ENCODE assay signal across 8 mouse cellular contexts in the genomic region with DNA sequence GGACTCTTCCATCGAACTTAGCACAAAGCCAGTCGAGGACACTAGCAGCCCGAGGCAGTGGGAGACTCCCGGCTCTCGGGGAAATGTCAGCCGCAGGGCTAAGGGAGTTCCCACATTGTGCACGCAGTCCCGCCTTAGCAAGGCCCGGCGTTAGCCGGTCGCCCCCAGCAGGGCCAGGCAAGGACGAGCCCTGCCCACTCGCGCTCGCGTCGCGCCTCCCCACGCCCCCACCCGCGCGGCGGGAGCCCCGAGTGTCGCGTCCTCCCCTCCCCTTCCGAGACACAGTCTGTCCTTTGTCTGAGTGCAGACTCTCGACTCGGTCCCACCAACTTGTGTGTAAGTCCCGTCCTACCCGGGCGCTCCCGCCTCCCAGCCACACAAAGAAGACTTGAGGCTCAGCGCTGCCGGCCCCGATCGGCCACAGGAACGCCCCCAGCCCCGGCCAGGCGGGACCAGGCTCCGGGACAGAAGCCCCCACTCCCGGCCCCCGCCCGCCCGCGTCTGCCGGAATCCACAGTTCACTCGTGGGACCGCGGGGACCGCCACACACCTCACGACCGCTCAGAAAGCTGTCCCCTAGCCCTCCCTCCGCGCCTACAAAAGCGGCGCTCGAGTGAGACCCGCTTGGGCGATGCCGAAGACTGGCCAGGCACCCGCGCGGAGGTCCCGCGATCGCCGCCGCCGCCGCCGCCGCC. TPM values are rescaled to one million over a fixed set of nuclear protein-coding genes. Genes with fewer than 3 reads are reported as not detected.
DNase-seq lines count a peak whose midpoint lies in the region; ATAC-seq and TF ChIP-seq lines count a peak whose summit lies in the region.

No protein-coding gene starts in this region.

- peaks cover 38% of the 10 kb centered on the region for H3K4me1 ChIP-seq in erythroblast, embryonic 14.5 days (ENCODE audit: control insufficient read depth)
- H3K4me1 ChIP-seq in heart, embryonic 12.5 days (replicated peaks) = 0 out of 2 replicates have a peak, but pooled peaks cover 2% of the 10 kb centered on the region
- H3K4me1 ChIP-seq in liver, embryonic 12.5 days = peaks cover 28% of the 10 kb centered on the region
- 0 out of 2 replicates have a peak, but pooled peaks cover 3% of the 10 kb centered on the region for H3K4me1 ChIP-seq in stomach, embryonic 14.5 days (ENCODE audit: control insufficient read depth, insufficient read depth, low read length)

- peak overlapping the region; percentile 96 for H3K27ac ChIP-seq in heart, embryonic 12.5 days (ENCODE audit: poor library complexity, severe bottlenecking)
- H3K27ac ChIP-seq in liver, embryonic 12.5 days = peak overlapping the region; percentile 98
- peak overlapping the region; percentile 94 for H3K27ac ChIP-seq in stomach, embryonic 14.5 days (ENCODE audit: low read length)

- peak; percentile 19; the same call in 1 of the 2 replicates for TF ChIP-seq POLR2A in brain, embryonic 14.5 days (IDR thresholded peaks at IDR 0.05; ENCODE audit: borderline replicate concordance, extremely low read depth, insufficient read depth, insufficient read length, poor library complexity, severe bottlenecking)

- H3K36me3 ChIP-seq in erythroblast, embryonic 14.5 days (ENCODE audit: control insufficient read depth) = peaks cover 18% of the 10 kb centered on the region
- H3K36me3 ChIP-seq in heart, embryonic 12.5 days = no peaks in the 10 kb centered on the region
- no peaks in the 10 kb centered on the region for H3K36me3 ChIP-seq in liver, embryonic 12.5 days
- H3K36me3 ChIP-seq in stomach, embryonic 14.5 days (ENCODE audit: control insufficient read depth, insufficient read depth, low read length) = no peaks in the 10 kb centered on the region

- under 1% methylated on average over 74 of the region's 74 CpGs for WGBS in heart, embryonic 12.5 days
- under 1% methylated on average over 74 of the region's 74 CpGs for WGBS in liver, embryonic 12.5 days (ENCODE audit: insufficient replicate concordance)
- under 1% methylated on average over 73 of the region's 74 CpGs for WGBS in stomach, embryonic 14.5 days

- peak; percentile 77 to 80 for DNase-seq in B cell, adult 2 months
- peak; percentile 92 for DNase-seq in brain, embryonic 14.5 days (ENCODE audit: low read depth)
- peak; percentile 81 for DNase-seq in kidney, postnatal 10 days
- DNase-seq in naive thymus-derived CD4-positive, alpha-beta T cell, adult 2 months (ENCODE audit: low read depth) = peak; percentile 78

- peak overlapping the region; percentile 94 for H3K9ac ChIP-seq in heart, embryonic 12.5 days
- H3K9ac ChIP-seq in liver, embryonic 12.5 days = peak overlapping the region; percentile 100
- H3K9ac ChIP-seq in stomach, embryonic 14.5 days (replicated peaks; ENCODE audit: low read depth, low read length) = peak overlapping the region; percentile 90

- no peak for TF ChIP-seq CTCF in brain, embryonic 14.5 days (IDR thresholded peaks at IDR 0.05; ENCODE audit: borderline replicate concordance, extremely low read depth, insufficient read depth, insufficient read length)

- H3K4me3 ChIP-seq in erythroblast, embryonic 14.5 days (replicated peaks) = peak overlapping the region; percentile 95
- H3K4me3 ChIP-seq in heart, embryonic 12.5 days = peak overlapping the region; percentile 86
- H3K4me3 ChIP-seq in liver, embryonic 12.5 days = peak overlapping the region; percentile 100
- peak overlapping the region; percentile 53 for H3K4me3 ChIP-seq in stomach, embryonic 14.5 days (ENCODE audit: low read depth, low read length)

- H3K27me3 ChIP-seq in erythroblast, embryonic 14.5 days (ENCODE audit: control insufficient read depth) = no peaks in the 10 kb centered on the region; the same call in 1 of the 2 replicates
- no peaks in the 10 kb centered on the region for H3K27me3 ChIP-seq in heart, embryonic 12.5 days (replicated peaks)
- no peaks in the 10 kb centered on the region for H3K27me3 ChIP-seq in liver, embryonic 12.5 days (replicated peaks)
- no peaks in the 10 kb centered on the region for H3K27me3 ChIP-seq in stomach, embryonic 14.5 days (ENCODE audit: control insufficient read depth, insufficient read depth, low read length)

- H3K4me2 ChIP-seq in heart, embryonic 12.5 days = peak overlapping the region; percentile 80
- H3K4me2 ChIP-seq in liver, embryonic 12.5 days = peak overlapping the region; percentile 76
- H3K4me2 ChIP-seq in stomach, embryonic 14.5 days (replicated peaks; ENCODE audit: low read depth, low read length) = peak overlapping the region; percentile 78

- no peaks in the 10 kb centered on the region for H3K9me3 ChIP-seq in erythroblast, embryonic 14.5 days (ENCODE audit: control insufficient read depth, low read length)
- H3K9me3 ChIP-seq in heart, embryonic 12.5 days (replicated peaks) = no peaks in the 10 kb centered on the region
- no peaks in the 10 kb centered on the region for H3K9me3 ChIP-seq in liver, embryonic 12.5 days (replicated peaks)
- H3K9me3 ChIP-seq in stomach, embryonic 14.5 days (ENCODE audit: control insufficient read depth, low read depth, low read length) = no peaks in the 10 kb centered on the region

- ATAC-seq in heart, embryonic 12.5 days (ENCODE audit: insufficient number of reproducible peaks, low FRiP score) = peak; percentile 74
- peak; percentile 59 for ATAC-seq in liver, embryonic 12.5 days
- peak; percentile 64 for ATAC-seq in stomach, embryonic 14.5 days (ENCODE audit: insufficient number of reproducible peaks, insufficient read depth, low FRiP score, low read depth)

RNA-seq across cellular contexts. Expression of a gene that starts 0.9 kb away (rescaled TPM):
- 154 and 214 TPM in 2 replicates for polyA plus RNA-seq in brain, embryonic 14.5 days (2012; rRNA removed)
- 2.1 and 3.7 TPM in 2 replicates for polyA plus RNA-seq in erythroblast, embryonic 14.5 days (2012)
- 69.7 and 70.0 TPM in 2 replicates for polyA plus RNA-seq in heart, embryonic 12.5 days (2016; fragmentation: Nextera tagmentation; extraction: Ambion mirVana)
- polyA plus RNA-seq in liver, embryonic 12.5 days (2016; fragmentation: Nextera tagmentation; extraction: Ambion mirVana) = 75.9 and 78.7 TPM in 2 replicates
- polyA plus RNA-seq in stomach, embryonic 14.5 days (2014; fragmentation: Nextera tagmentation; extraction: Ambion mirVana) = 87.7 and 97.6 TPM in 2 replicates

Comparison
In these comparisons a context has a peak if more than half of its experiments do, and no peak if none do; other contexts are left out.
1. Peak in every context shown above with its lines: DNase-seq, ATAC-seq, H3K4me3 ChIP-seq and H3K27ac ChIP-seq.
2. RNA of a gene that starts 0.9 kb away (polyA plus RNA-seq): 154 to 214 TPM in brain, embryonic 14.5 days, 87.7 to 97.6 TPM in stomach, embryonic 14.5 days, 75.9 to 78.7 TPM in liver, embryonic 12.5 days and 69.7 to 70.0 TPM in heart, embryonic 12.5 days; 2.1 to 3.7 TPM in erythroblast, embryonic 14.5 days; every median in the first group is over 10 times any median in the second.